Mouse (Mus musculus): Measurements from ENCODE around the gene Tmem169. TPM values are rescaled to one million over a fixed set of nuclear protein-coding genes. Genes with fewer than 3 reads are reported as not detected.

Gene Tmem169
- polyA plus RNA-seq, 1 experiment = 0.22 TPM

DNA sequence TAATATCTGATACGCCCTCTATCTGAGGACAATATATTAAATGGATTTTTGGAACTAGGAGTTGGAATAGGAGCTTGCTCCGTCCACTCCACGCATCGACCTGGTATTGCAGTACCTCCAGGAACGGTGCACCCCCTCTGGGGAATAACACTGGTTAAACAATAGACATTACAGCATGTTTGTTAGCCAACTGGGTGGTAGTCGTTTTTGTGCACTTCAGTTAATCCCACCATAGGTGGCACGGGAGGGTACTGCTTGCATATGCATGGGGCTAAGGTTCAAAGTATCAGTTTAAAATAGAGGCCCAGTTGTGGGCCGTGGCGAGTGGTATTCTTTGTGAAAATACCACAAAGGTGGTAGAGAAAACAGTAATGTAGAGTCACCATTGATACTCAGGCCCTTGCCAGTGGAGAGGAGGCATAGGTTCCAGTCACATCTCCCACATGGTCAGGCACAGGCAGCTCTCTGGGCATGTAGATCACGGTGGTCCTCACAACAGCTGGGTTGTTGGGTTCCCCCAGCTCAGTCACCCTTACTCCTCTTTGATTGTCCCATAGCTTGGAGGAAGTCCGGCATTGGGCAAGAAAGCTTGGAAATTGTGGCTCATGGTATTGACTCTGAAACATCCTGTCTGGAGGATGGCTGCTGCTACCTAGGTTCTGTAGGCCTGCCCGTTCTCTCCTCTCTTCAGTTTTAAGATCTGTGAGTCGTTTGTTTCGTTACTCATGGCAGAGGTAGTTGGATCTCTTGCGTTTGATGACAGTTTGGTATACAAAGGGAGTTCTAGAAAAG, 28.9 kb upstream of the Tmem169 start:
- no peak overlapping the region for H3ac ChIP-seq (ENCODE audit: control insufficient read depth, insufficient read length, low read depth)
- H3K79me3 ChIP-seq (ENCODE audit: low read depth) = no peaks in the 10 kb centered on the region
- no peaks in the 10 kb centered on the region for H3K36me3 ChIP-seq (ENCODE audit: control insufficient read depth, insufficient read depth)
- no peaks in the 10 kb centered on the region for H3K27me3 ChIP-seq (ENCODE audit: control insufficient read depth, insufficient read depth, insufficient read length)
- no peaks in the 10 kb centered on the region for H3K79me2 ChIP-seq (ENCODE audit: control insufficient read depth, insufficient read depth)
- H3K4me3 ChIP-seq (ENCODE audit: insufficient read depth, poor library complexity, severe bottlenecking) = peak overlapping the region; percentile 19
- TF ChIP-seq FOSL1 (IDR thresholded peaks at IDR 0.05; ENCODE audit: insufficient read depth, low read length, poor library complexity, severe bottlenecking) (no peak), MYOG (IDR thresholded peaks at IDR 0.05; ENCODE audit: control insufficient read depth, extremely low read depth, insufficient read length) (no peak), CEBPB (IDR thresholded peaks at IDR 0.05; ENCODE audit: low read depth) (peak; percentile 25), MAX (IDR thresholded peaks at IDR 0.05) (peak; percentile 11), MYOD1 (IDR thresholded peaks at IDR 0.05; ENCODE audit: control insufficient read depth, insufficient read length, low read depth) (peak; percentile 40), CTCF (IDR thresholded peaks at IDR 0.05; ENCODE audit: control insufficient read depth, insufficient read depth, insufficient read length) (no peak), USF1 (IDR thresholded peaks at IDR 0.05; ENCODE audit: low read depth) (no peak)

DNA sequence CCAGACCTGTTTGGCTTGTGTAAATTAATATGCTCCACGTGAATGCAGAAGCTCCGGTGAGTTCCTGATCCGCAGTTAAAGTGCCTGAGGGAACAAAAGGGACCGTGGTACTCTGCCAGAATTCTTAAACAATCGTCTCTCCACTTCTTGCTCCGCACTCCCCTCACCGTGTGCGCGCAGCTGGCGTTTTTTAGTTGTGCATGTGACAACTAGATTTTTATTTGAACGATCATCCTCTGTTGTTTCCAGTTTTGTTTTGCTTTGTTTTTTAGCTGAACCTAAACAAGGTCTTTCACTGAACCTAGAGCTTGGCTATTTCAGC, 28.4 kb upstream of the Tmem169 start:
- H3ac ChIP-seq (ENCODE audit: control insufficient read depth, insufficient read length, low read depth) = no peak overlapping the region
- no peaks in the 10 kb centered on the region for H3K27me3 ChIP-seq (ENCODE audit: control insufficient read depth, insufficient read depth, insufficient read length)
- TF ChIP-seq CTCF (IDR thresholded peaks at IDR 0.05; ENCODE audit: control insufficient read depth, insufficient read depth, insufficient read length) (no peak), MYOG (IDR thresholded peaks at IDR 0.05; ENCODE audit: control insufficient read depth, extremely low read depth, insufficient read length) (no peak), CEBPB (IDR thresholded peaks at IDR 0.05; ENCODE audit: low read depth) (no peak), FOSL1 (IDR thresholded peaks at IDR 0.05; ENCODE audit: insufficient read depth, low read length, poor library complexity, severe bottlenecking) (no peak), USF1 (IDR thresholded peaks at IDR 0.05; ENCODE audit: low read depth) (no peak), MAX (IDR thresholded peaks at IDR 0.05) (no peak), MYOD1 (IDR thresholded peaks at IDR 0.05; ENCODE audit: control insufficient read depth, insufficient read length, low read depth) (no peak)
- H3K36me3 ChIP-seq (ENCODE audit: control insufficient read depth, insufficient read depth) = peaks cover 5% of the 10 kb centered on the region
- H3K79me3 ChIP-seq (ENCODE audit: low read depth) = no peaks in the 10 kb centered on the region
- no peaks in the 10 kb centered on the region for H3K79me2 ChIP-seq (ENCODE audit: control insufficient read depth, insufficient read depth)
- H3K4me3 ChIP-seq (ENCODE audit: insufficient read depth, poor library complexity, severe bottlenecking) = no peak overlapping the region

DNA sequence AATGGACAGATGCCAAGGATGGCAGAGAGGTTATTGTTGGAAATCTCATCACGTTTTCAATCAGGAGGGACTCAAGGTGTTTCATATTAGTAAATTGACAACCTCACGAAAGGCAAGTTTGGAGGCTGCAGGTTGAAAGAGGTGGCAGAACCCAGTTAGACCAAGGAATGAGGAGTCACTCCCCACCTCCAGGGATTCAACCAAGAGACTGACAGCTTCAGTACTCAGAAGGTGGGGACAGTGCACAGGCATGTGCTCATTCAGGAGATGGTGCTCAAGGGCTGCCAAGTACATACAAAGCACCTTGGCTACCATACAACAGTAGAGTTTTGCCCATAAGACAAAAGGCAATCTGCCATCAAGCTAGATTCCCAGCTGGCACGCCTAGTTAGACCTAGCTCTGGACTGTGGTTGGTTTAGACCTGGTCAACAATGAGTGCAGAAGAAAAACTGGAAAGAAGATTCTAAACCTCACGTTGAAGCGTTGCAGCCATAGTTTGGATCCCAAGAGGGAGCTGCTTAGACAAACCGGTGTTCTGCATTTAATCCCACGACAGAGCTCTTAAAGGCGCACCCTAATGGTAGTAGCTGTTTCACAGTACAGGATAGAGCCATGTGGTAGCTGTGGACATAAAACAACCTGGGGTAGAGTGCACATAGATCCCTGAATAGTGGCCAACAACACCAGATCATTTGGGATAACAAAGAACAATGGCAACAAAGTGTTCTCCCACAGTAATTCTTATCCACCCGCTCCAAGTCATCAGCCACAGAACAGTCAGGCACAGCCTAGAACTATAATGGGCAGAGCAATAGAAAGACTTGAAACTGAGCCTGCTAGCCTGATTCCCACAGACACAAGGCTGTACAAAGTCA, 27.6 kb upstream of the Tmem169 start:
- Histone ChIP-seq H3K79me3 (ENCODE audit: low read depth) (no peaks in the 10 kb centered on the region), H3ac (ENCODE audit: control insufficient read depth, insufficient read length, low read depth) (no peak overlapping the region), H3K36me3 (ENCODE audit: control insufficient read depth, insufficient read depth) (peaks cover 6% of the 10 kb centered on the region), H3K27me3 (ENCODE audit: control insufficient read depth, insufficient read depth, insufficient read length) (no peaks in the 10 kb centered on the region), H3K79me2 (ENCODE audit: control insufficient read depth, insufficient read depth) (no peaks in the 10 kb centered on the region), H3K4me3 (ENCODE audit: insufficient read depth, poor library complexity, severe bottlenecking) (no peak overlapping the region)
- no peak for TF ChIP-seq MYOD1 (IDR thresholded peaks at IDR 0.05; ENCODE audit: control insufficient read depth, insufficient read length, low read depth)

DNA sequence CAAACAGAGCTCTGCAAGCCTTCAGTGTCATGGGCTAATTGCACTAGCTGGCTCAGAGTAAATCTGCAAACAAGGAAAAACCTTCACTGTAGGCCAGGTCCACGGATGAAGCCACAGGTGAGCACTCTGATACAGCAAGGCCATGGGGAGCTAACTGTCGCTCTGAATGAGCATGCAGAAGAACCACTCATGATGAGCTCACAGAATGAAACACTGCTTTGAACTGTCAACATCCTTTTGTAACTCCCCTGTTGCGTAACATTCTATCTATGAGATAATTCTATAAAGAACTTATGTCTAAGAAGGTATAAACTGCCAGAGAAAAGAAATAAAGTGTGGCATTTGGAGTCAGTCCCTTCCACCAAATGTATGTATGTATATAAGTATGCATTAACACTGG, 21.1 kb upstream of the Tmem169 start:
- Histone ChIP-seq H3K79me2 (ENCODE audit: control insufficient read depth, insufficient read depth) (no peaks in the 10 kb centered on the region), H3K36me3 (ENCODE audit: control insufficient read depth, insufficient read depth) (peaks cover 13% of the 10 kb centered on the region), H3K79me3 (ENCODE audit: low read depth) (no peaks in the 10 kb centered on the region), H3K27me3 (ENCODE audit: control insufficient read depth, insufficient read depth, insufficient read length) (no peaks in the 10 kb centered on the region), H3ac (ENCODE audit: control insufficient read depth, insufficient read length, low read depth) (no peak overlapping the region), H3K4me3 (ENCODE audit: insufficient read depth, poor library complexity, severe bottlenecking) (no peak overlapping the region)
- TF ChIP-seq MAX (IDR thresholded peaks at IDR 0.05) (no peak), FOSL1 (IDR thresholded peaks at IDR 0.05; ENCODE audit: insufficient read depth, low read length, poor library complexity, severe bottlenecking) (no peak), CEBPB (IDR thresholded peaks at IDR 0.05; ENCODE audit: low read depth) (peak; percentile 37), MYOD1 (IDR thresholded peaks at IDR 0.05; ENCODE audit: control insufficient read depth, insufficient read length, low read depth) (no peak)

DNA sequence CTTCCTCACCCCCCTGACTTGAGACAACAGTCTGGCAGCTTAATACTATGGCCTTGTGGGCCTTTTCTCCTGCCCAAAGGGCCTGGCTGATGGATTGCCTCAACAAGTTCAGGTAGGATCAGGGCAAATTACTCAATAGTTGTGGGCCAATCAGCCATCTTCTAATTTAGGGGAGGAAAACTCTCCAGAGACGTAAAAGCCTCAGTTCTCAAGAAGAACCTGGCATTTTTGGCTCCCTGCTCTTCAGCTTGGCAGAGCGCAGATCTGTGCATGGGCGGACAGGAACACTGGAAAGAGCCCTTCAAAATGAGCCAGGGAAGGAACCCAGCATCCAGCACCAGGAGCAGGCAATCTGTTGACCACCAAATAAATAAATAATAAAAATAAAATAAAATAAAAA, 6.1 kb upstream of the Tmem169 start:
- TF ChIP-seq MYOD1 (IDR thresholded peaks at IDR 0.05; ENCODE audit: control insufficient read depth, insufficient read length, low read depth) (no peak), MAX (IDR thresholded peaks at IDR 0.05) (no peak), CTCF (IDR thresholded peaks at IDR 0.05; ENCODE audit: control insufficient read depth, insufficient read depth, insufficient read length) (no peak), CEBPB (IDR thresholded peaks at IDR 0.05; ENCODE audit: low read depth) (no peak), USF1 (IDR thresholded peaks at IDR 0.05; ENCODE audit: low read depth) (no peak), MYOG (IDR thresholded peaks at IDR 0.05; ENCODE audit: control insufficient read depth, extremely low read depth, insufficient read length) (no peak), FOSL1 (IDR thresholded peaks at IDR 0.05; ENCODE audit: insufficient read depth, low read length, poor library complexity, severe bottlenecking) (no peak)

More for the DNA sequence above, 6.1 kb upstream of the Tmem169 start:
- Histone ChIP-seq H3K27me3 (ENCODE audit: control insufficient read depth, insufficient read depth, insufficient read length) (no peaks in the 10 kb centered on the region), H3K4me3 (ENCODE audit: insufficient read depth, poor library complexity, severe bottlenecking) (no peak overlapping the region), H3ac (ENCODE audit: control insufficient read depth, insufficient read length, low read depth) (no peak overlapping the region), H3K79me2 (ENCODE audit: control insufficient read depth, insufficient read depth) (no peaks in the 10 kb centered on the region), H3K36me3 (ENCODE audit: control insufficient read depth, insufficient read depth) (peaks cover 28% of the 10 kb centered on the region), H3K79me3 (ENCODE audit: low read depth) (no peaks in the 10 kb centered on the region)

All from C2C12 (cell line).